Mouse (Mus musculus): Measurements from ENCODE around the gene Gm20532.

DNA sequence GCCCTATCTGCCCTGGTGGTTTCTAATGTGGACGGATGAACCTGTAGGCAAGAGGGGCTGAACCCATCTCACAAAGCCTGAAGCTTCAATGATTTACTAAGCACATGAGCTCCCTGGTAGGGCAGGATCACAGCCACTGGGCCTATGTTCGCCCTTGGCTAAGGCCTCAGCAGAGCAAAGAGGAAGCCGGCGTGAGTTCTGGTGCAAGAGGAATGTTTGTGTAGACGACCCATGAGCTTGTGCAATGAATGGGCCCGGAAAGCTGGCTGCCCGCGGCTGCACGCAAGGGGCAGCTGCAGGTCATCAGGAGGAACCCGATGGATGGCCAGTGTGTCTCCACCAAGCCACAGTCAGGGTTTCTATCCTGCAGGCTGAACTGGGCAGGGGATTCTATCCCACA lies 36.6 kb upstream of the Gm20532 start:
- TF ChIP-seq EP300 (IDR thresholded peaks at IDR 0.05; ENCODE audit: low read depth) (no peak), CTCF (IDR thresholded peaks at IDR 0.05; ENCODE audit: low read depth) (no peak)
